Mouse (Mus musculus): ENCODE results near the gene Steap2. TPM values are rescaled to one million over a fixed set of nuclear protein-coding genes. Genes with fewer than 3 reads are reported as not detected.

Steap2 gene
- polyA plus RNA-seq, 1 experiment from 2014 or later = 7.2 TPM

GRCm38 (mm10) chr5:5648817-5649569 lies 45.4 kb downstream of the Steap2 start:
- peak overlapping the region; percentile 35; the same call in 1 of the 2 replicates for H3K4me2 ChIP-seq (ENCODE audit: low read depth, low read length)
- peak; percentile 97 for ATAC-seq (ENCODE audit: insufficient read depth, low FRiP score)
- H3K4me3 ChIP-seq (replicated peaks; ENCODE audit: low read length) = no peak overlapping the region
- H3K9ac ChIP-seq (ENCODE audit: low read length) = peak overlapping the region; percentile 26; the same call in 1 of the 2 replicates
- peak overlapping the region; percentile 69 for H3K27ac ChIP-seq (ENCODE audit: low read length)
- 33% methylated on average over 6 of the region's 6 CpGs for WGBS
- H3K36me3 ChIP-seq (ENCODE audit: control insufficient read depth, insufficient read depth, low read length) = no peaks in the 10 kb centered on the region
- H3K27me3 ChIP-seq (ENCODE audit: control insufficient read depth, insufficient read depth, low read length) = no peaks in the 10 kb centered on the region
- peaks cover 5% of the 10 kb centered on the region; the same call in 1 of the 2 replicates for H3K4me1 ChIP-seq (ENCODE audit: control insufficient read depth, insufficient read depth, low read length)
- no peaks in the 10 kb centered on the region for H3K9me3 ChIP-seq (replicated peaks; ENCODE audit: control insufficient read depth, low read length)

- Histone ChIP-seq H3K4me3 (replicated peaks; ENCODE audit: low read length) (no peak overlapping the region), H3K9me3 (replicated peaks; ENCODE audit: control insufficient read depth, low read length) (no peaks in the 10 kb centered on the region), H3K36me3 (ENCODE audit: control insufficient read depth, insufficient read depth, low read length) (no peaks in the 10 kb centered on the region), H3K27me3 (ENCODE audit: control insufficient read depth, insufficient read depth, low read length) (no peaks in the 10 kb centered on the region), H3K4me1 (ENCODE audit: control insufficient read depth, insufficient read depth, low read length) (peaks cover 5% of the 10 kb centered on the region; the same call in 1 of the 2 replicates), H3K9ac (ENCODE audit: low read length) (no peak overlapping the region), H3K4me2 (ENCODE audit: low read depth, low read length) (no peak overlapping the region), H3K27ac (ENCODE audit: low read length) (no peak overlapping the region)
- ATAC-seq (ENCODE audit: insufficient read depth, low FRiP score) = no peak
- 12% methylated on average over 1 of the region's 1 CpGs for WGBS
These were observed 48.2 kb downstream of the Steap2 start for GRCm38 (mm10) chr5:5646173-5646572.

- Histone ChIP-seq H3K27me3 (ENCODE audit: control insufficient read depth, insufficient read depth, low read length) (no peaks in the 10 kb centered on the region), H3K4me3 (replicated peaks; ENCODE audit: low read length) (no peak overlapping the region), H3K9ac (ENCODE audit: low read length) (no peak overlapping the region), H3K4me1 (ENCODE audit: control insufficient read depth, insufficient read depth, low read length) (no peaks in the 10 kb centered on the region), H3K27ac (ENCODE audit: low read length) (no peak overlapping the region), H3K4me2 (ENCODE audit: low read depth, low read length) (no peak overlapping the region), H3K36me3 (ENCODE audit: control insufficient read depth, insufficient read depth, low read length) (no peaks in the 10 kb centered on the region), H3K9me3 (replicated peaks; ENCODE audit: control insufficient read depth, low read length) (no peaks in the 10 kb centered on the region)
- ATAC-seq (ENCODE audit: insufficient read depth, low FRiP score) = no peak
- WGBS = 46% methylated on average over 2 of the region's 2 CpGs
These were observed 55.9 kb downstream of the Steap2 start for GRCm38 (mm10) chr5:5638496-5638895.

- H3K27ac ChIP-seq (ENCODE audit: low read length) = no peak overlapping the region
- H3K4me2 ChIP-seq (ENCODE audit: low read depth, low read length) = no peak overlapping the region
- WGBS = 78% methylated on average over 3 of the region's 3 CpGs
- H3K4me3 ChIP-seq (replicated peaks; ENCODE audit: low read length) = no peak overlapping the region
- H3K4me1 ChIP-seq (ENCODE audit: control insufficient read depth, insufficient read depth, low read length) = no peaks in the 10 kb centered on the region
- no peak for ATAC-seq (ENCODE audit: insufficient read depth, low FRiP score)
- no peaks in the 10 kb centered on the region for H3K27me3 ChIP-seq (ENCODE audit: control insufficient read depth, insufficient read depth, low read length)
- H3K9ac ChIP-seq (ENCODE audit: low read length) = no peak overlapping the region
- H3K36me3 ChIP-seq (ENCODE audit: control insufficient read depth, insufficient read depth, low read length) = no peaks in the 10 kb centered on the region
- H3K9me3 ChIP-seq (replicated peaks; ENCODE audit: control insufficient read depth, low read length) = no peaks in the 10 kb centered on the region
These were observed 68.9 kb downstream of the Steap2 start for GRCm38 (mm10) chr5:5625491-5625890.

GRCm38 (mm10) chr5:5618329-5618728 lies 76.0 kb downstream of the Steap2 start:
- H3K4me3 ChIP-seq (replicated peaks; ENCODE audit: low read length) = no peak overlapping the region
- no peak overlapping the region for H3K9ac ChIP-seq (ENCODE audit: low read length)
- ATAC-seq (ENCODE audit: insufficient read depth, low FRiP score) = no peak
- H3K4me1 ChIP-seq (ENCODE audit: control insufficient read depth, insufficient read depth, low read length) = no peaks in the 10 kb centered on the region
- H3K27me3 ChIP-seq (ENCODE audit: control insufficient read depth, insufficient read depth, low read length) = no peaks in the 10 kb centered on the region
- no peaks in the 10 kb centered on the region for H3K36me3 ChIP-seq (ENCODE audit: control insufficient read depth, insufficient read depth, low read length)
- no peak overlapping the region for H3K27ac ChIP-seq (ENCODE audit: low read length)
- no peaks in the 10 kb centered on the region for H3K9me3 ChIP-seq (replicated peaks; ENCODE audit: control insufficient read depth, low read length)
- whole genome bisulfite sequencing = 49% methylated on average over 4 of the region's 4 CpGs
- H3K4me2 ChIP-seq (ENCODE audit: low read depth, low read length) = no peak overlapping the region

Other genes starting within 250 kb of the Steap2 start
- gene 1700015F17Rik, start 215.4 kb downstream of the Steap2 start, polyA plus RNA-seq (2015; fragmentation: Nextera tagmentation; extraction: Ambion mirVana) = not detected in 2 replicates
- 23.5 and 27.0 TPM in 2 replicates for gene Cldn12, start 179.6 kb downstream of the Steap2 start, polyA plus RNA-seq (2015; fragmentation: Nextera tagmentation; extraction: Ambion mirVana)
- gene Gtpbp10, start 135.0 kb downstream of the Steap2 start, polyA plus RNA-seq (2015; fragmentation: Nextera tagmentation; extraction: Ambion mirVana) = 23.4 and 23.6 TPM in 2 replicates
- gene Gm8773, start 120.8 kb downstream of the Steap2 start, polyA plus RNA-seq (2015; fragmentation: Nextera tagmentation; extraction: Ambion mirVana) = 1.2 and 2.1 TPM in 2 replicates
- gene Cfap69, start 30.3 kb downstream of the Steap2 start, polyA plus RNA-seq (2015; fragmentation: Nextera tagmentation; extraction: Ambion mirVana) = 3.8 and 4.4 TPM in 2 replicates
- gene Steap1, start 54.7 kb upstream of the Steap2 start, polyA plus RNA-seq (2015; fragmentation: Nextera tagmentation; extraction: Ambion mirVana) = 10.8 and 11.8 TPM in 2 replicates

Measured in stomach, embryonic 16.5 days (tissue).